Mouse (Mus musculus): Measurements from ENCODE around the gene 9430097D07Rik.

GRCm38 (mm10) chr2:32589213-32589795 is 13.8 kb upstream of the 9430097D07Rik start:
- TF ChIP-seq CTCF (IDR thresholded peaks at IDR 0.05; ENCODE audit: low read depth) (no peak), EP300 (IDR thresholded peaks at IDR 0.05; ENCODE audit: low read depth) (no peak)

Measured in liver, embryonic 14.5 days (tissue).